Mouse (Mus musculus) midbrain, embryonic 11.5 days (tissue): ENCODE measurements around the gene Sorl1. TPM values are rescaled to one million over a fixed set of nuclear protein-coding genes. Genes with fewer than 3 reads are reported as not detected.

Experiments used
- ATAC-seq: fragments of 200-750 bp; cut with Nextera tagmentation; 2 replicates; pipeline ENCODE4 v1.8.0; 2017; ENCODE audit warnings: moderate TSS enrichment, moderate library complexity; ENCODE audit not compliant: low FRiP score
- DNase-seq: peaks from one replicate; pipeline ENCODE4 v3.0.0; 2015; ENCODE audit warnings: low spot score; ENCODE audit errors: missing footprints
- H3K27ac ChIP-seq: fragments of 300-500 bp; sonication (generic); 2 replicates; pipeline ENCODE4 v1.5.1; 2014; ENCODE audit warnings: low read depth, low read length
- H3K27me3 ChIP-seq: fragments of 300-500 bp; sonication (generic); 2 replicates; pipeline ENCODE4 v1.6.1; 2014; ENCODE audit warnings: mild to moderate bottlenecking, low read length, moderate library complexity, mixed read lengths; ENCODE audit not compliant: control insufficient read depth, insufficient read depth
- H3K36me3 ChIP-seq: fragments of 300-500 bp; sonication (generic); 2 replicates; pipeline ENCODE4 v1.6.1; 2014; ENCODE audit warnings: mild to moderate bottlenecking, low read length, moderate library complexity, mixed read lengths; ENCODE audit not compliant: control insufficient read depth, insufficient read depth
- H3K4me1 ChIP-seq: fragments of 300-500 bp; sonication (generic); 2 replicates; pipeline ENCODE4 v1.6.1; 2014; ENCODE audit warnings: low read length; ENCODE audit not compliant: control insufficient read depth, insufficient read depth
- H3K4me2 ChIP-seq: fragments of 300-500 bp; sonication (generic); 2 replicates; pipeline ENCODE4 v1.6.1; 2014; ENCODE audit warnings: mild to moderate bottlenecking, moderate library complexity
- H3K4me3 ChIP-seq: fragments of 300-500 bp; sonication (generic); 2 replicates; pipeline ENCODE4 v1.5.1; 2014; ENCODE audit warnings: low read depth, low read length
- H3K9ac ChIP-seq: fragments of 300-500 bp; sonication (generic); 2 replicates; pipeline ENCODE4 v1.6.1; 2014; ENCODE audit warnings: low read length
- H3K9me3 ChIP-seq: fragments of 300-500 bp; sonication (generic); 2 replicates; pipeline ENCODE4 v1.6.1; 2016; ENCODE audit warnings: low read length; ENCODE audit not compliant: control insufficient read depth
- WGBS: fragments of 180-500 bp; shearing (Covaris S2); extraction: QIAGEN DNeasy Blood & Tissue Kit; methylation state at CpG from one replicate; pipeline ENCODE4 v1.1.7; 2014; 5-methylcytosine and 5-hydroxymethylcytosine counted together
- polyA plus RNA-seq: library from polyadenylated mRNA; unstranded; fragments of >200 nt; fragmentation: Nextera tagmentation; extraction: Ambion mirVana; gene quantifications from 2 replicates; pipeline ENCODE4 v1.2.1, GENCODE M21; 2014

The Sorl1 gene
- polyA plus RNA-seq, 1 experiment from 2014 or later = 3.8 TPM

- H3K9ac ChIP-seq = no peak overlapping the region
- no peak overlapping the region for H3K27ac ChIP-seq
- ATAC-seq = peak; percentile 58
- peak; percentile 83 for DNase-seq
- H3K36me3 ChIP-seq = no peaks in the 10 kb centered on the region
- H3K27me3 ChIP-seq = no peaks in the 10 kb centered on the region; the same call in 1 of the 2 replicates
- no peak overlapping the region for H3K4me3 ChIP-seq
- no peaks in the 10 kb centered on the region for H3K9me3 ChIP-seq
- WGBS = 64% methylated on average over 20 of the region's 20 CpGs
- H3K4me1 ChIP-seq = peaks cover 6% of the 10 kb centered on the region; the same call in 1 of the 2 replicates
- H3K4me2 ChIP-seq = no peak overlapping the region
Observed at GRCm38 (mm10) chr9:42054339-42055272, 69.5 kb downstream of the Sorl1 start.

DNA sequence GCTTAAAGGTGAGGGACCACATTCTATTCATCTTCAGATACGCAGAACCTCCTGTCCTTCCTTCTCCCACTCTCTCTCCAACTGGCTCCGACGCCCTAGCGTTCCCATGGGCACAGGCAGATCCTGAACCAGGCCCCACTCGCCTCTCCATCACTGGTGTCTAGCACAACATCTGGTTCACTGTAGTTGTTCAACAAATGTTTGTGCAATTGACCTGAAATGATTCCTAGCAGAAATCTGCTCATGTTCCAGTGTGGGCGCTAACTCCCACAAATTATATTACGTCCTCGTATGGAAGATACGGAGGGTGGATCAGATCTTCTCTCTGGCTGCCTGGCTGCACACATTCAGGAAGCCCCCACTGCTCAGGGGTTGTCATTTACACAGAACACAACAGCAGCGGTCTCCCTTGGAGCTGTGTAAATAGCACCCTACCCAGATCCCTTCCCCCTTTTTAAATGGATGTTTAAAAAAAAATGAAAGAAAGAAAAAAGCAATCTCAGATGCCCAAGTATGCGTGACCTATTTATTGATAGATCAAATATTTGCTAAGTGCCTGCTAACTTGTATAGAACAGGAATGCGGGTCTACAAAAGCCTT lies 70.4 kb downstream of the Sorl1 start:
- no peaks in the 10 kb centered on the region; the same call in 1 of the 2 replicates for H3K27me3 ChIP-seq
- no peak overlapping the region for H3K4me3 ChIP-seq
- H3K27ac ChIP-seq = no peak overlapping the region
- no peak for DNase-seq
- 66% methylated on average over 12 of the region's 12 CpGs for WGBS
- ATAC-seq = peak; percentile 65; the same call in 1 of the 2 replicates
- peaks cover 6% of the 10 kb centered on the region; the same call in 1 of the 2 replicates for H3K4me1 ChIP-seq
- no peaks in the 10 kb centered on the region for H3K9me3 ChIP-seq
- H3K36me3 ChIP-seq = no peaks in the 10 kb centered on the region
- H3K4me2 ChIP-seq = no peak overlapping the region
- no peak overlapping the region for H3K9ac ChIP-seq

GRCm38 (mm10) chr9:42052713-42053356 lies 71.3 kb downstream of the Sorl1 start:
- ATAC-seq = no peak

GRCm38 (mm10) chr9:42048542-42048941 lies 75.6 kb downstream of the Sorl1 start:
- no peaks in the 10 kb centered on the region; the same call in 1 of the 2 replicates for H3K27me3 ChIP-seq
- H3K36me3 ChIP-seq = no peaks in the 10 kb centered on the region
- 23% methylated on average over 2 of the region's 2 CpGs for WGBS

More at GRCm38 (mm10) chr9:42052713-42053356, 71.3 kb downstream of the Sorl1 start:
- 70% methylated on average over 12 of the region's 12 CpGs for WGBS
- Histone ChIP-seq H3K9me3 (no peaks in the 10 kb centered on the region), H3K4me3 (no peak overlapping the region), H3K4me1 (peaks cover 9% of the 10 kb centered on the region; the same call in 1 of the 2 replicates), H3K36me3 (no peaks in the 10 kb centered on the region), H3K27me3 (no peaks in the 10 kb centered on the region; the same call in 1 of the 2 replicates), H3K4me2 (no peak overlapping the region), H3K9ac (no peak overlapping the region), H3K27ac (no peak overlapping the region)
- peak; percentile 79 for DNase-seq

GRCm38 (mm10) chr9:42047786-42048185 lies 76.3 kb downstream of the Sorl1 start:
- 60% methylated on average over 5 of the region's 5 CpGs for WGBS
- H3K27me3 ChIP-seq = no peaks in the 10 kb centered on the region; the same call in 1 of the 2 replicates
- ATAC-seq = no peak

More at GRCm38 (mm10) chr9:42048542-42048941, 75.6 kb downstream of the Sorl1 start:
- no peak overlapping the region for H3K4me3 ChIP-seq
- no peak overlapping the region for H3K4me2 ChIP-seq
- no peaks in the 10 kb centered on the region for H3K9me3 ChIP-seq
- DNase-seq (peak; percentile 81), ATAC-seq (no peak)
- H3K27ac ChIP-seq = no peak overlapping the region
- H3K9ac ChIP-seq = no peak overlapping the region
- peaks cover 6% of the 10 kb centered on the region; the same call in 1 of the 2 replicates for H3K4me1 ChIP-seq

DNA sequence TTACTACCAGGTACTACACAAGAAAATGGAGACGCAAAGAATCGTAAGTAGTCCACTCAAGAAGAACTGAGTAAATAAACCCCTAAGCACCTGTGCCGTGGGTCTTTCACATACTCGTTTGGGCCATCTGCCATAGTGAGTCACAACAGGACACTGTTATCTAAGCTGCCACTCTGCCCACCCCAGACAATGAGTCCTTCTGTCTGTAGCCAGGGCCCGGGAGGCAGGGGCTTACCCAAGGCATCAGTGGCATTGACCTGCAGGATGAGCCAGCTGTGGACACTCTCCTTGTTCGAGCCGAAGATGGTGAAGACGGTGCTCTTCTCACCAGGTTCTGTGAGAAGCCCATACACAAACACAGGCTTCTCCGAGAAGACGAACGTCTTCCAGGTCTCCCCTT lies 77.8 kb downstream of the Sorl1 start:
- DNase-seq = peak; percentile 57
- Histone ChIP-seq H3K9me3 (no peaks in the 10 kb centered on the region), H3K9ac (no peak overlapping the region), H3K36me3 (no peaks in the 10 kb centered on the region), H3K27ac (no peak overlapping the region), H3K4me1 (peaks cover 3% of the 10 kb centered on the region; the same call in 1 of the 2 replicates), H3K4me3 (no peak overlapping the region), H3K4me2 (no peak overlapping the region), H3K27me3 (no peaks in the 10 kb centered on the region; the same call in 1 of the 2 replicates)
- ATAC-seq = no peak
- 92% methylated on average over 11 of the region's 11 CpGs for WGBS

More at GRCm38 (mm10) chr9:42047786-42048185, 76.3 kb downstream of the Sorl1 start:
- DNase-seq = no peak
- Histone ChIP-seq H3K9me3 (no peaks in the 10 kb centered on the region), H3K4me1 (peaks cover 3% of the 10 kb centered on the region; the same call in 1 of the 2 replicates), H3K36me3 (no peaks in the 10 kb centered on the region), H3K9ac (no peak overlapping the region), H3K4me2 (no peak overlapping the region), H3K27ac (no peak overlapping the region), H3K4me3 (no peak overlapping the region)

DNA sequence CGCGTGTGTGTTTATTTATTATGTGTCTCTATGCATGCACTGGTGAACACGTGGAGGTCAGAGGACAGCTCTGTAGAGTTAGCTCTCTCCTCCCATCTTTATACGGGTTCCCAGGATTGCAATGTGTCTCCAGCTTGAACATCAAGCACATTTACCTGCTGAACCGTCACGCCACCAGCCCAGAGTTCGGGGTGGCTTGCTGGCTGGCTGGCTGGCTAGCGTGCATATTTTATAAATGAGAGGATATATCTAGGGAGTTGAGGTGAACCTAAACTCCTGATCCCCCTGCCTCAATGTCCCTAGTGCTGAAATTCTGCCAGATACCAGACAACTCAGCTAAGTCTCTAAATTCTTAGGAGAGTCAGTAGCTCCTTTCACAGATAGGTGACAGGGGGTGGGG lies 79.4 kb downstream of the Sorl1 start:
- no peak overlapping the region for H3K27ac ChIP-seq
- DNase-seq = peak; percentile 19
- no peaks in the 10 kb centered on the region for H3K9me3 ChIP-seq
- H3K4me2 ChIP-seq = no peak overlapping the region
- H3K9ac ChIP-seq = no peak overlapping the region
- no peak overlapping the region for H3K4me3 ChIP-seq
- no peaks in the 10 kb centered on the region for H3K27me3 ChIP-seq
- WGBS = 93% methylated on average over 8 of the region's 8 CpGs
- H3K4me1 ChIP-seq = peaks cover 3% of the 10 kb centered on the region; the same call in 1 of the 2 replicates
- H3K36me3 ChIP-seq = no peaks in the 10 kb centered on the region
- no peak for ATAC-seq

DNA sequence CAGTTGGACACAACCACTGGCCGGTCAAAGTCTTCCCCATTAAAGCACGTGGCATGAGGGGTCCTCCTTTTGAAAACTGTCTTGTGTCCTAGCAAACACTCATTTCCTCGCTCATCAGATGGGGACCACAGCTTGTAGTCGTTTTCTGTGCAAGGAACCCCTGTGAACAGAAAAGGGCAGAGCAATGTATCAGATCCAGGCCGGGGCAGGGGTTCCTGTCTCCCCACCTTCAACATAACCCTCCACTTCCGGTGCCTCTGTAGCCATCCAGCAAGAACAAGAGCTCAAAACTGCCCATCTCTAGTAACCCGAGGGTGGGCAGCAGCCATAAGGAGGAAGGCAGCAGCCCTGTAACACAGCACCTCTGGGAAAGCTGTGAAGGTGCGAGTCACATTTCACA lies 80.2 kb downstream of the Sorl1 start:
- Histone ChIP-seq H3K36me3 (no peaks in the 10 kb centered on the region), H3K27me3 (no peaks in the 10 kb centered on the region), H3K9me3 (no peaks in the 10 kb centered on the region), H3K9ac (no peak overlapping the region), H3K27ac (no peak overlapping the region), H3K4me2 (no peak overlapping the region), H3K4me3 (no peak overlapping the region), H3K4me1 (peaks cover 3% of the 10 kb centered on the region; the same call in 1 of the 2 replicates)
- ATAC-seq = no peak
- peak; percentile 59 for DNase-seq
- 93% methylated on average over 8 of the region's 8 CpGs for WGBS
